Mouse (Mus musculus) liver, embryonic 11.5 days (tissue): ENCODE measurements around the gene Emilin3. TPM values are rescaled to one million over a fixed set of nuclear protein-coding genes. Genes with fewer than 3 reads are reported as not detected.

Source experiments
- ATAC-seq: fragments of 200-750 bp; cut with Nextera tagmentation; replicated peaks from 2 replicates; pipeline ENCODE4 v1.8.0; 2017; ENCODE audit warnings: moderate number of reproducible peaks, mild to moderate bottlenecking, moderate TSS enrichment, moderate library complexity; ENCODE audit not compliant: low FRiP score
- DNase-seq: peaks from one replicate; pipeline ENCODE4 v3.0.0-alpha.2; 2017; ENCODE audit warnings: low spot score
- H3K27ac ChIP-seq: fragments of 300-500 bp; sonication (generic); 2 replicates; pipeline ENCODE4 v1.5.1; 2014; ENCODE audit warnings: mild to moderate bottlenecking, low read depth, low read length, control low read depth
- H3K27me3 ChIP-seq: fragments of 300-500 bp; sonication (generic); replicated peaks from 2 replicates; pipeline ENCODE4 v1.6.1; 2014; ENCODE audit warnings: low read length, mixed read lengths; ENCODE audit not compliant: control insufficient read depth, insufficient read depth
- H3K36me3 ChIP-seq: fragments of 300-500 bp; sonication (generic); 2 replicates; pipeline ENCODE4 v1.6.1; 2014; ENCODE audit warnings: mild to moderate bottlenecking, low read length, moderate library complexity, mixed read lengths; ENCODE audit not compliant: control insufficient read depth, insufficient read depth
- H3K4me1 ChIP-seq: fragments of 300-500 bp; sonication (generic); replicated peaks from 2 replicates; pipeline ENCODE4 v1.6.1; 2014; ENCODE audit warnings: low read length, mixed read lengths; ENCODE audit not compliant: control insufficient read depth, insufficient read depth
- H3K4me2 ChIP-seq: fragments of 300-500 bp; sonication (generic); 2 replicates; pipeline ENCODE4 v1.6.1; 2014; ENCODE audit warnings: mild to moderate bottlenecking, control low read depth, moderate library complexity
- H3K4me3 ChIP-seq: fragments of 300-500 bp; sonication (generic); 2 replicates; pipeline ENCODE4 v1.5.1; 2014; ENCODE audit warnings: low read depth, low read length, control low read depth
- H3K9ac ChIP-seq: fragments of 300-500 bp; sonication (generic); 2 replicates; pipeline ENCODE4 v1.6.1; 2014; ENCODE audit warnings: low read depth, low read length, control low read depth
- H3K9me3 ChIP-seq: fragments of 300-500 bp; sonication (generic); 2 replicates; pipeline ENCODE4 v1.6.1; 2016; ENCODE audit warnings: low read length, inconsistent platforms, mixed read lengths; ENCODE audit not compliant: control insufficient read depth
- WGBS: fragments of 180-500 bp; shearing (Covaris S2); extraction: QIAGEN DNeasy Blood & Tissue Kit; methylation state at CpG from one replicate; pipeline ENCODE4 v1.1.7; 2014; 5-methylcytosine and 5-hydroxymethylcytosine counted together
- polyA plus RNA-seq: library from polyadenylated mRNA; unstranded; fragments of >200 nt; fragmentation: Nextera tagmentation; extraction: Ambion mirVana; gene quantifications from 2 replicates; pipeline ENCODE4 v1.2.1, GENCODE M21; 2014

The Emilin3 gene
- polyA plus RNA-seq, 1 experiment from 2014 or later, result 1.3 TPM

- Histone ChIP-seq H3K4me1 (peaks cover 5% of the 10 kb centered on the region), H3K27ac (no peak overlapping the region), H3K4me3 (peak overlapping the region; percentile 40), H3K36me3 (no peaks in the 10 kb centered on the region), H3K9ac (no peak overlapping the region), H3K9me3 (no peaks in the 10 kb centered on the region), H3K4me2 (peak overlapping the region; percentile 63), H3K27me3 (peaks cover 64% of the 10 kb centered on the region)
- DNase-seq, result peak; percentile 44
- ATAC-seq, result no peak
- 4% methylated on average over 63 of the region's 64 CpGs for WGBS
Observed at GRCm38 (mm10) chr2:160911558-160912201, 448 bp downstream of the Emilin3 start.

GRCm38 (mm10) chr2:160910633-160911032, 1.5 kb downstream of the Emilin3 start:
- Histone ChIP-seq H3K27me3 (peaks cover 61% of the 10 kb centered on the region), H3K27ac (no peak overlapping the region), H3K4me2 (no peak overlapping the region), H3K4me3 (no peak overlapping the region), H3K36me3 (no peaks in the 10 kb centered on the region), H3K9ac (no peak overlapping the region), H3K9me3 (no peaks in the 10 kb centered on the region), H3K4me1 (peaks cover 5% of the 10 kb centered on the region)
- ATAC-seq (no peak), DNase-seq (no peak)
- 79% methylated on average over 5 of the region's 5 CpGs for WGBS

DNA sequence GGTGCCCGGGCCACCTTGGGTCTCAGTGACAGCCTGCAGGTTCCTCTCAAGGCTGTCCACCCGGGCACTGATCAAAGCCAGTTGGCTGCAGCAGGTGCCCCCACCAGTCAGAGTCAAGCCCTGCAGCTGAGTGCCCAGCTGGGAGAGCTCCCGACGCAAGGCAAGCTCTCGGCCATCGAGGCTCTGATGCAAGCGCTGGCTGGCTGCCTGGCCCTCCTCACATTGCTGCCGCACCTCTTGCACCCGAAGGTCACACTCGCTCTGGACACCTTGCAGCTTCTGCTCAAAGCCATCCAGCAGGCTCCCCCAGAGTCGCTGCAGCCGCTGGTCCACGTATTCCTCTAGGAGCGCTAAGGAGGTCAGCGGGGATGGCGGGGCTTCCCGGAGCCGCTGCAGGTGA, 3.5 kb downstream of the Emilin3 start:
- no peak overlapping the region for H3K9ac ChIP-seq
- no peak overlapping the region for H3K4me2 ChIP-seq
- no peak for DNase-seq
- WGBS, result 47% methylated on average over 18 of the region's 18 CpGs
- no peaks in the 10 kb centered on the region for H3K9me3 ChIP-seq
- H3K27ac ChIP-seq, result no peak overlapping the region
- peaks cover 54% of the 10 kb centered on the region for H3K27me3 ChIP-seq
- H3K4me3 ChIP-seq, result no peak overlapping the region
- no peak for ATAC-seq
- H3K4me1 ChIP-seq, result peaks cover 5% of the 10 kb centered on the region
- no peaks in the 10 kb centered on the region for H3K36me3 ChIP-seq

DNA sequence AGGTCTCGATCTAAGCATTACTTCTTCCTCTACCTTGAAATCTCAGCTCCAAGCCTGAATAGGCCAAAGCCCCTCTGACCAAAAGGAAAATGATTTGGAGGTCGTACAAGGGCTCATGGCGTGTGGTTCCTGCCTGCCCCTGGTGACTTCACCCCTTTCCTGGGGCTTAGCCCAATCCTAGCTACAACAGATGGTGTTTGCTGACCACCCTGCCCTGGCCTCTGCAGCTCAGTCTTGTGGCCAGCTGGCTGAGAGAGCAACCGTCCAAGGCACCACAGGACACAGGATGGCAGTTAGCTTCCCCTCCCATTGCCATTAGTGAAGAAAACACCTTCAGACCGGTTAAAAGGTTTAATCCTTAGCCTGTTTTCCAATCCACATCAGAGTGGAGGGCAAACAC, 6.0 kb downstream of the Emilin3 start:
- H3K4me3 ChIP-seq, result no peak overlapping the region
- no peak overlapping the region for H3K9ac ChIP-seq
- no peak overlapping the region for H3K27ac ChIP-seq
- no peak overlapping the region for H3K4me2 ChIP-seq
- no peaks in the 10 kb centered on the region for H3K4me1 ChIP-seq
- DNase-seq (no peak), ATAC-seq (no peak)
- 66% methylated on average over 5 of the region's 5 CpGs for WGBS
- peaks cover 29% of the 10 kb centered on the region for H3K27me3 ChIP-seq
- H3K9me3 ChIP-seq, result no peaks in the 10 kb centered on the region
- no peaks in the 10 kb centered on the region for H3K36me3 ChIP-seq

DNA sequence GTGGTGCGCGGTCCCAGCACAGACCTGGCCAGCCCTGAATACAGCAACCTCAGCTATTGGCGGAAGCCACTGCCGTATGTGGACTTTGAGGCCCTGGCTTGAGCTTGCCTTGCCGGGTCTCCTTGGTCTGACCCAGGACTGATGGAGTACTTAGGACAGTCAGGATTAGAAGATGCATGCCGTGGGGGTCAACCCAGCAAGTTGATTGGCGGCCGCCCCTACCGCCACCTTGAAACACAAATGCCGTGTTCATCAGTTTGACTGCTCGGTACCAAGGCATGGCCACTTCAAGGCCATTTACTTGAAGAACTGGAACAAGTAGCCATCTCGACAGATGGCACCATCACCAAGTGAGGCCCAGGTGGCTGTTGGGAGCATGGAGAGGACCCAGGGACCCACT, 6.8 kb downstream of the Emilin3 start:
- Histone ChIP-seq H3K9me3 (no peaks in the 10 kb centered on the region), H3K27me3 (peaks cover 21% of the 10 kb centered on the region), H3K4me2 (no peak overlapping the region), H3K4me1 (no peaks in the 10 kb centered on the region), H3K4me3 (no peak overlapping the region), H3K36me3 (no peaks in the 10 kb centered on the region), H3K9ac (no peak overlapping the region), H3K27ac (no peak overlapping the region)
- WGBS, result 91% methylated on average over 12 of the region's 12 CpGs
- ATAC-seq (no peak), DNase-seq (no peak)

DNA sequence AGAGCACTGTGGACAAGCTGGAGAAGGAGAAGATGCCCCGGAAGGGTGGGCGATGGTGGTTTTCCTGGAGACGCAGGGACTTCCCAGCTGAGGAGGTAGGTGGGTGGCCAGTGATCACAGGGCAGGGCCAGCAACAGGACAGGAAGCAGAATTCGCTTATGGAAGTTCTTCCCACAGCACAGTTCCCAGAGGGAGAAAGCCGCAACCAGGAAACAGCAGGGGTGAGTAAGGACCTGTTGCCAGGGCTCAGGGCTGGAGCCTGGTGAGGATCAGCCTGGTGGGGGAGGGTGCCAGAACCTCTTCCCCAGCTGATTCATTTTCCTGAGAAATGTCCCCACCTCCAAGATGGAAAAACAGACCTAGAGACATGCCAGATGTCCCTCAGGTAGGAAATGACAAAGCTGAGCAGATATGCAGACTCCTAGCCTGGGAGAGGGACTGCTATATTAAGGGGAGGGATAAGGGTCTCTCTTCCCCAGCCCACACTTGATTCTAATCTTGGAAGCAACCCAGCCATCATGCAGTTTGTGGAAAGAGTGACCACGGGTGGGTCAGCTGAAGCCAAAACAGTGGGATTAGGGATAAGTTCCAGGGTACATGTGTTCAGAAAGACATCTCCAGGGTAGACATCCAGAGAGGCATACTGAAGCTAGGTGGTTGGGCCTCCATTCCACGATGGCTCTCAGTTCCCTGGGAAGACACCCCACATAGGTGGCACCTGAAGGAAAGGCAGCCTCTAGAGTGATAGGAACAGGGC, 10.3 kb downstream of the Emilin3 start:
- Histone ChIP-seq H3K4me2 (no peak overlapping the region), H3K27ac (no peak overlapping the region), H3K27me3 (no peaks in the 10 kb centered on the region), H3K9me3 (no peaks in the 10 kb centered on the region), H3K4me3 (no peak overlapping the region), H3K36me3 (no peaks in the 10 kb centered on the region), H3K4me1 (no peaks in the 10 kb centered on the region), H3K9ac (no peak overlapping the region)
- no peak for ATAC-seq
- 57% methylated on average over 7 of the region's 7 CpGs for WGBS
- no peak for DNase-seq

DNA sequence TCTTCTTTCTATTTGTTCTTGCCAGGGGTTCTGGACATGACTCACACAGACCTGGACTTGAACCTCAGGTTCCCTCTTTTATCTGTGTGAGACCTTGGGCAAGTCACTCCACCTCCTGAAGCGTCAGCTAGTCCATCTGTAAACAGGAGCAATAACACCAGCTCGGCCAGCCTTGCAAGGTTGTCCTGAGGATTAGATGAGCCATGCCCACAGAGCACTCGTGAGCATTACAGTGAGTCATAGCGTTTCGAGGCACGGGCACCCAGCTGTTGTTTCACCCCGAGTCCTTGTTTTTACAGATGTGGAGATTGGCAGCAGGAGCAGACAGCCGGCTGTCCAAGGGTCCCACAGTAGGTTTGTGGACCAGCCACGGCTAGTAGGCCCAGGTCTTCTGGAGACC, 20.4 kb downstream of the Emilin3 start:
- Histone ChIP-seq H3K4me1 (no peaks in the 10 kb centered on the region), H3K36me3 (no peaks in the 10 kb centered on the region), H3K27me3 (peaks cover 3% of the 10 kb centered on the region; the same call in 1 of the 2 replicates), H3K9ac (no peak overlapping the region), H3K27ac (no peak overlapping the region), H3K4me2 (no peak overlapping the region), H3K9me3 (no peaks in the 10 kb centered on the region), H3K4me3 (no peak overlapping the region)
- WGBS, result 86% methylated on average over 9 of the region's 9 CpGs
- ATAC-seq, result no peak
- DNase-seq, result no peak

DNA sequence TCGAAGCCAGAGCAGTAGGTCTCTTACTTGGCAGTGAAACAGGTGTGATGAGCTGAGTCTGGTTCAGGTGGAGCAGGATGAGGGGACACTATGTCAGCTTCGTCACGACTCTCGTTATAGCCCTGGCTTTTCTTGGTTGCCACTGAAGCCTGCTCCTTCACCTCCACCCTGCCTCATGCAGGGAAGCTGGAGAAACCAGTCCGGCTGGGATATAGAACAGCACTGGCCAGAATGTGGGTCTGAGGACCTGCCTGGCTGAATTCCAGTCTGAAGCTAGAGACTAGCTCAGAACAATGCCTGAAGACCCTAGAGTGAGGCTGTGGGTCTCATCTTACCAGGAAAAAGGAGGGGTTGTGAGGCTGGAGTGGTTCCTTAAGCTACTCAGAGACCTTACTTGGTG, 21.1 kb downstream of the Emilin3 start:
- Histone ChIP-seq H3K4me1 (no peaks in the 10 kb centered on the region), H3K4me3 (no peak overlapping the region), H3K27me3 (peaks cover 3% of the 10 kb centered on the region; the same call in 1 of the 2 replicates), H3K27ac (no peak overlapping the region), H3K4me2 (no peak overlapping the region), H3K9me3 (no peaks in the 10 kb centered on the region), H3K36me3 (no peaks in the 10 kb centered on the region), H3K9ac (no peak overlapping the region)
- ATAC-seq (no peak), DNase-seq (no peak)
- 80% methylated on average over 5 of the region's 5 CpGs for WGBS

DNA sequence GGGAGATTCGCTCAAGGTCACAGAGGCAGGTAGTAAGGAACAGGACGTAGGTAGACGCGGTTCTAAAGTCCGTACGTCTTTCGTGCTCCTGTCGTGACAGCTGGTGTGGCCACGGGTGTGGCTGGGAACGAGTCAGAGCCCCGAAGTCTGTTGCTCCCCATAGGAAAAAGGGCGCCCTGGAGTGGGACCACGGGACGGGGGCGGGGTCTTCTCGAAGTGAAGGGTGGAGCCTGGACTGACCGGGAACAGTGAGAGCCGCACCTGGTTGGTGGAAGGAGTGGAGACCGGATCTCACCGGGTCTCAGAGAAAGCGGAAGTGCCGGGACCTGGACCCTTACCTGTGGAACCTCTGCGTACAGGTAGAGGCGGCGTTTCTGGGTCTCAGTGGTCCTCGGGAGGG, 24.3 kb downstream of the Emilin3 start:
- Histone ChIP-seq H3K4me3 (peak overlapping the region; percentile 57), H3K9me3 (no peaks in the 10 kb centered on the region), H3K27ac (no peak overlapping the region), H3K36me3 (no peaks in the 10 kb centered on the region), H3K9ac (peak overlapping the region; percentile 38), H3K4me2 (peak overlapping the region; percentile 87), H3K4me1 (no peaks in the 10 kb centered on the region), H3K27me3 (peaks cover 3% of the 10 kb centered on the region; the same call in 1 of the 2 replicates)
- DNase-seq (peak; percentile 50), ATAC-seq (peak; percentile 75)
- 1% methylated on average over 26 of the region's 26 CpGs for WGBS
